Mouse (Mus musculus): Measurements from ENCODE around the gene Musk.
"Not testable (repeated sequence)": the region's sequence is repeated elsewhere in the genome, so short reads cannot be mapped to it uniquely, and the experiment has no call there.

The Musk gene

DNA sequence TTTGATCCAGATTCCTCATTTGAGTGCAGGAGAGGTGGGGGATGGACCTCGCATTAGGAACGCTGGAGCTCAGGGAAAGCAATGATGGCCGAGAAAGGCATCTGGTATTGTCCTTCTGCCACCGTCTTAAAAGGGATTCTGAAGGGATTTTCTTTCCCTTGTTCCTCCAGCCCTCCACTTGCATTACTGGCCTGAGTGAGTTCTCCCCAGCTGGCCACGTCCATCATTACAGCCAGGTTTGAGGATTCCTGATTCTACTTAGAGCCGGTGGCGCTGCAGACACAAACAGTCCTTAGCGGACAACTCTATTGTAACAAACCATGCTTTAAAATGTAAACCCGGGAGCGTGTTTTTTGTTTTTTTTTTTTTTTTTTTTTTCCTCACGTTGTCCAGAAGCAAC lies at the start of gene Musk:
Musk (plus strand) TSS at position 274 of the 400 bp plus-strand sequence.
- in situ Hi-C loops (cut with MboI; ENCODE audit: low pct_unique_long_range_greater_than_20kb in 1 of 2, low sequenced_read_pairs in 2 of 2, unreplicated experiment in 1 of 2) = no loop called here

DNA sequence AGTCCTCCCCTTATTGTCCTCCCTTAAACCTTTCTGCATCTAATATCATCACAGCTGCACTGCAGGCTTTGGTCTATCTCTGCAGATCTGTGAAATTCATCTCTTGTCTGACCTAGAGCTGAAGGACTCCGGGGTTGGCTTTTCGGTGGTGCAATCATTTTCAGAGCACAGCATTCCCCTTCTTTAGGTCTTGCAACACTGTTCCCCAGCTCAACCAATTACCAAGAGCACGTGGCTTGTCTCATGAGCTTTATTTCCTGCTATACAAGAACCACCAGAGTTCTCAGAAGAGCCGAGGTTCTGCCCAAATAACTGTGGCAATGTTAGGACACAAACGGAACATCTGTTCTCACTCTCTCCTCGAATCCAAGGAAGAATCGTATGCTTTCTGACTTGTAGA lies 45.3 kb upstream of the Musk start:
- in situ Hi-C loops (cut with MboI; ENCODE audit: low pct_unique_long_range_greater_than_20kb in 1 of 2, low sequenced_read_pairs in 2 of 2, unreplicated experiment in 1 of 2) = no loop called here

DNA sequence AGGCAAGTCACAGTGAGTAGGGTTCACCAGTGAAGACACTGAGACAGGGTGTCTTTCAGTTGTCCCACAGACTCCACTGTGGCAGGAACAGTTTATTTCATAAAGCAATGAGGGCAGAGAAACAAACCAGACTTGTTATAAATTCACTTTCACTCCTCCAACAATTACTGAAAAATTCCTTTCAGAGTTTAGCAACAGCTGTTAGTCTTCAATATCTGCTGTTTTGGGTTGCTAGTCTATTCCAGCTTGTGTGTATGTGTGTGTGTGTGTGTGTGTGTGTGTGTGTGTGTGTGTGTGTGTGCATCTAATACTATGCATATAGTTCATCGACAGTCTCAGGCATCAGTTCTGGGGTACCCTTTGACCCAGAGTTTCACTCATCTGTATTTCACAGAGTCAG lies 40.2 kb upstream of the Musk start:
- in situ Hi-C loops (cut with MboI; ENCODE audit: low pct_unique_long_range_greater_than_20kb in 1 of 2, low sequenced_read_pairs in 2 of 2, unreplicated experiment in 1 of 2) = no loop called here

DNA sequence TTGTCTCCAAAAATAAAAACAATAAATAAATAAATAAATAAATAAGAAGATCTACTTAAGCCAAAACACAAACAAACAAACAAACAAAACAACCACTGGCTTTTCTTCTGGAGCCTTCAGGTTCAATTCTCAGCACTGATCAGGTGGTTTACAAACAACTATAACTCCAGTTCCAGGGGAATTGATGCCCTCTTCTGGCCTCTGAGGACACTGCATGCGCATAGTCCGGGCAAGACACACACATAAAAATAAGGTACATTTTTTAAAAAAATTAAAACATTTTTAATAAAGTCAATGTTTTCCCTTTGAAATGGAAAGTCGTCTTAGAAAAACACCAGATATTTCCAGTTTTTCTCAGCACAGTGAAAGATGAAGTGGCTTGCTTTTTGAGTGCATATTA lies 33.4 kb upstream of the Musk start:
- in situ Hi-C loops (cut with MboI; ENCODE audit: low pct_unique_long_range_greater_than_20kb in 1 of 2, low sequenced_read_pairs in 2 of 2, unreplicated experiment in 1 of 2) = loop anchor here in 1 of 2 experiments (10.0 kb wide), 2 partner anchors 168 to 348 kb away; no protein-coding TSS in a partner anchor

DNA sequence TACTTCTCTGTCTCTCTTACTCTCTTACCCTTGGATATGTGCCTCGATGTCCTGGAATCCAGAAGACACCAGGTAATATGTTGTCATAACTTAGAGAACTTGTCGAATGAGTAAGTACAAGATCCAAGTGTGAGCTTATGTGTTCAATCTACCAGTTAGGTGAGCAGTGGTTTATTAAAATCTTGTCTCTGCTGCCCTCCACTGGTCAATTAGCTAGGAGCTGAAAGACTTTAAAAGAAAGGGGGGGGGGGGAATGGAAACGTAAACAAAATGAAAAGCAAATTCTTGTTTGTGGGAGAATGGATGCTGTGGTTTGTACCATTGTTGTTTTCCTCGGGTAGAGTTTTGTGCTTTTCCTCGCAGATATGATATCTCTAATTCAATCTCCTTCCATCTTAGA lies 32.4 kb upstream of the Musk start:
- in situ Hi-C loops (cut with MboI; ENCODE audit: low pct_unique_long_range_greater_than_20kb in 1 of 2, low sequenced_read_pairs in 2 of 2, unreplicated experiment in 1 of 2) = loop anchor here in 1 of 2 experiments (10.0 kb wide), 2 partner anchors 169 to 349 kb away; no protein-coding TSS in a partner anchor

- in situ Hi-C loops (cut with MboI; ENCODE audit: low pct_unique_long_range_greater_than_20kb in 1 of 2, low sequenced_read_pairs in 2 of 2, unreplicated experiment in 1 of 2) = not testable (repeated sequence)
Measured at GRCm38 (mm10) chr4:58260767-58261166, 25.0 kb upstream of the Musk start.

GRCm38 (mm10) chr4:58266294-58266693 lies 19.5 kb upstream of the Musk start:
- in situ Hi-C loops (cut with MboI; ENCODE audit: low pct_unique_long_range_greater_than_20kb in 1 of 2, low sequenced_read_pairs in 2 of 2, unreplicated experiment in 1 of 2) = no loop called here

DNA sequence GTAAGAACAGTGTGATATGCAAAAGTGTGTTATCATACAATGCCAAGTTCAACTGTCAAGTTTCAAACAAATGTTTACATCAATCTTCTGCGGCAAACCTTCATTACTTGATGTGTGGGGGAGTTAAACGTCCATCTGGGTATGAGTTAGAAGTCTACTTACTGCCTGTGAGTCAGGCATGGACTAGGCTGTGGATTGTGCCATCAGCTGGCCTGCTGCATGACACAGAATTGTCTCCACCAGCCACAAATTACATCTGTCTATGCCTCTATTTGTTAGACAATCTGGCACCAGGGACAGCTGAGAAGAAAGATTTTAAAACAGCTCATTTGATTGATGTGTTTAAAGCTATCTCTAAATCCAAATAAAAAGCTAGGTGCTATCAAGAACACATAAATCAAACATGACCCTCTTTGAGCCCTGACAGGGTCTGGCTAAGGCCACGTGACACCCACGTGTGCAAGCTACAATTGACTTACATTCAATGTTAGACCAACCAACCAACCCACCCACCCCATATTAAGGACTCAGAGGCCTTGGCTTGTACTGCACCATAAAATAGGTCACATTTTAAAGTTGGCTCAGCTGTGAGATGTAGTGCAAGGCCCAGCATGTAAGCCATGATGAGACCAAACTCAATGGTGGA lies 16.7 kb upstream of the Musk start:
- in situ Hi-C loops (cut with MboI; ENCODE audit: low pct_unique_long_range_greater_than_20kb in 1 of 2, low sequenced_read_pairs in 2 of 2, unreplicated experiment in 1 of 2) = no loop called here

DNA sequence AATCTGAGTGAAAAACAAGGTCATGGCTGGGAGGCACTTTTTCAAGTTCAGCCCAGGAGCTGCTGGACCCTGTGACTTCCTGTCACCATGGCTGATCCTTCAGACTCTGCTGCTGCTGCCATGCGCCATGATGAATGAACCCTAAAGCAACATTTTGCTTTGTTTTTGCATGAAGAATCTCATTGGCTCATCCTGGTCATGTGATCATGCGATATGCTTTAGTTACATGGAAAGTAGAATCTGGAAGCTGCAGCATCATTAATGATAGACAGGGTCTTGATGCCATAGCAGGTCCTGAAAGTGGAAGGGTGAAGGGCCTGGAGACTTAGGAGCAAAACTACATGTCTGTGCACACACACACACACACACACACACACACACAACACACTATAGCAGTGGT lies 15.8 kb upstream of the Musk start:
- in situ Hi-C loops (cut with MboI; ENCODE audit: low pct_unique_long_range_greater_than_20kb in 1 of 2, low sequenced_read_pairs in 2 of 2, unreplicated experiment in 1 of 2) = no loop called here

GRCm38 (mm10) chr4:58270956-58271355 lies 14.8 kb upstream of the Musk start:
- in situ Hi-C loops (cut with MboI; ENCODE audit: low pct_unique_long_range_greater_than_20kb in 1 of 2, low sequenced_read_pairs in 2 of 2, unreplicated experiment in 1 of 2) = no loop called here

DNA sequence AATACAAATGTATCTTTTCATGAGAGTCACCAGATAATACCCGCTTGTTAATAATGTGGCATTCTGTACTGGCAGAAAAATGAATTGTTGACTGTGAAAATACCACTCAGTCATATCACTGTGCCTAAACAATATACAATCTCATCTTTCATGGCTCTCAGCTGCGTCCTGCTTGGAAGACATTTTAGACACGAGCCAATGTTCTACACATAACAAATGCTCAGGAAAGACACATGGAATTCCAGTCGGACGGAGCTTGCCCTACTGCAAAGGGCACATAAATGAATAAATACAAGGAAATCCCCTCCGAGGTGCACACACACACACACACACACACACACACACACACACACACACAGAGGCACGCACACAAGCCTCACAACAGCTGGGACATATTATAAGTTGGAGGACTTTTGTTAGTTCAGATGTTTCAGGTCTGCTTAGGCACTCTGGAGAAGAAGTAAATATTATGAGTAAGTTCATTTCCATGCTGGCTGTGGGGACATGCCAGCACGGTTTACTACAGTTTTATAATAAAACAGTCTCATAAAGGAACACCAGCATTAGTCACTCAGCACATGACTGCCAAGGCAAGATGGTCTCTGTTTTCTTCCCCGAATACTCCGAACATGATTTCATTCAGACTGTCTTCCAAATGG lies 14.1 kb upstream of the Musk start:
- in situ Hi-C loops (cut with MboI; ENCODE audit: low pct_unique_long_range_greater_than_20kb in 1 of 2, low sequenced_read_pairs in 2 of 2, unreplicated experiment in 1 of 2) = no loop called here

DNA sequence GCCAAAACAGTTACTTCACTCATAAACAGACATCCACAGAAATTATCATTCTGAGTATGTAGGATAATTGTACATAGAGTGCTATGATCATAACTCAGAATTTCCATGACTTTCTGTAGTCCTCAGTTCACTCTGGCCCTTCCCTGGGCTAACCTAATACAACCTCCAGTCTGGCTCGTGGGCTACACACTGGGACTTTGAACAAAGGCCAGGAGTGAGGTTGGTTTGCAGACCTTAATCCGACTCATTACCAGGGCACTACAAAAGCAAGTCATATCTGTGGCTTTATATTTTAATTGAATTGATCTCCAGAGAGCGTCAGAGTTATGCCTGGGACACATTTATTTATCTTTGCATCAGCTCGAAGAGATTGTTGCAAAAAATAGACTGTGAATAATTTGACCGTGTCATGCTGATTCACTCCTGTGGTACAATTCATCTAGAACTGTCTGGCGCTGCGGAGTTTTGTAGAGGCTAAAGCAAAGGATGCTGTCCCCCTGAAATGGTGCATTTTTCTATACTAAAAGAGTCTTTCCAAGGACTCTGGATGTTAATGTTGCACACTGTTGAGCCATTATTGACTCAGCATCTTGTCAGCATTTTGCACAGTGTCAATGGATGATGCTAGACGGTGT lies 10.4 kb upstream of the Musk start:
- in situ Hi-C loops (cut with MboI; ENCODE audit: low pct_unique_long_range_greater_than_20kb in 1 of 2, low sequenced_read_pairs in 2 of 2, unreplicated experiment in 1 of 2) = no loop called here

DNA sequence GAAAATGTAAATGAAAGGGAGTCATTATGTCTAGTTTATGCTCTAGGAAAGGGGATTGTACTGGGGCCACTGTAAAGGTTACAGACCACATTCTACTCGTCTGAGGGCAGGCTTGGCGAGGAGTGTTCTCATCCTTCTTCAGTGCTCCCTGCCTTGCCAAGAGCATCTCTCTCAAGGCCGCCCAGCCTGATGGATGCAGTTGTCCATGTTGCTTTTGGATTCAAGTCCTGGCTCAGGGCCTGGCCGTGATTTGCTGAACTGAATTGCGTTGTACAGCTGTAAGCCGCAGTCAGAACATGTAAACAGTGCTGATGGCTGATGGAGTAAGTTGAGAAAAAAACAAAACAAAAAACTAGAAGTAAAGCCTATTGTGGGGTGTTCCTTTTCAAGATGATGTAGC lies 7.4 kb upstream of the Musk start:
- in situ Hi-C loops (cut with MboI; ENCODE audit: low pct_unique_long_range_greater_than_20kb in 1 of 2, low sequenced_read_pairs in 2 of 2, unreplicated experiment in 1 of 2) = no loop called here

- in situ Hi-C loops (cut with MboI; ENCODE audit: low pct_unique_long_range_greater_than_20kb in 1 of 2, low sequenced_read_pairs in 2 of 2, unreplicated experiment in 1 of 2) = no loop called here
Measured at GRCm38 (mm10) chr4:58280121-58280520, 5.6 kb upstream of the Musk start.

GRCm38 (mm10) chr4:58286368-58287090 lies 769 bp downstream of the Musk start:
- in situ Hi-C loops (cut with MboI; ENCODE audit: low pct_unique_long_range_greater_than_20kb in 1 of 2, low sequenced_read_pairs in 2 of 2, unreplicated experiment in 1 of 2) = no loop called here

DNA sequence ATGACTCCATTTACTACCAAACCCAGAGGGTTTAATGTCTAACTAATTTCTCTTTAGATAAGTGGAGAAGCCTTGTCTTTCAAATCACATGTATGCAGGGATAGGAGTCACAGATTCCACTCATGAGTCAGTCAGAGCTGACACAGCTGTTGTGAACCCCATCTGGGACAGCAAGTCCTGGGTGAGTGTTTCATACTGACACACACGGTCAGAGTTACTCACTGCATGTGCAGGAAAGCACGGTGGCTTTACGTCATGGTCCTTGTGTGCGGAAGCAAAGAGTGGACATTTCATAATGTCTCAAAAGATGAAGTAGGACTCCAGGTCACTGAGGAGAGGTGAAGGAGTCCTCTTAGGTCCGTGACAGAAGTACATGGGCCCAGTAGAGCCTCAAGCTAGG lies 3.0 kb downstream of the Musk start:
- in situ Hi-C loops (cut with MboI; ENCODE audit: low pct_unique_long_range_greater_than_20kb in 1 of 2, low sequenced_read_pairs in 2 of 2, unreplicated experiment in 1 of 2) = no loop called here

DNA sequence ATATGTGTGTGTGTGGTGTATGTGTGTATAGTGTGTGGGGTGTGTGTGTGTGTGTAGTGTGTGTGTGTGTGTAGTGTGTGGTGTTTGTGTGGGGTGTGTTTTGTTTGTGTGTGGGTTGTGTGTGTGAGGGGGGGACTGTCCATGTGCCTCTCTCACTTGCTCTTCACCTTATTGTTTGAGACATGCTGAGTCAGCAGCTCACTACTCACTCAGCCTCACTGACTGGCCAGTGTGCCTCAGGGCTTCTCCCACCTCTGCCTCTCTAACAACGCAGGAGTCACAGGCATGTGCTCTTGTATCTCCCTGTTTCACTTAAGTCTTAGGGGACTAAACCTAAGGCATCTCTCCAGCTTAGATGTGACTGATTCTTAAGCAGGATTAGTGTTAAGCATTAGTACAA lies 6.1 kb downstream of the Musk start:
- in situ Hi-C loops (cut with MboI; ENCODE audit: low pct_unique_long_range_greater_than_20kb in 1 of 2, low sequenced_read_pairs in 2 of 2, unreplicated experiment in 1 of 2) = no loop called here

GRCm38 (mm10) chr4:58293099-58293498 lies 7.3 kb downstream of the Musk start:
- in situ Hi-C loops (cut with MboI; ENCODE audit: low pct_unique_long_range_greater_than_20kb in 1 of 2, low sequenced_read_pairs in 2 of 2, unreplicated experiment in 1 of 2) = no loop called here

DNA sequence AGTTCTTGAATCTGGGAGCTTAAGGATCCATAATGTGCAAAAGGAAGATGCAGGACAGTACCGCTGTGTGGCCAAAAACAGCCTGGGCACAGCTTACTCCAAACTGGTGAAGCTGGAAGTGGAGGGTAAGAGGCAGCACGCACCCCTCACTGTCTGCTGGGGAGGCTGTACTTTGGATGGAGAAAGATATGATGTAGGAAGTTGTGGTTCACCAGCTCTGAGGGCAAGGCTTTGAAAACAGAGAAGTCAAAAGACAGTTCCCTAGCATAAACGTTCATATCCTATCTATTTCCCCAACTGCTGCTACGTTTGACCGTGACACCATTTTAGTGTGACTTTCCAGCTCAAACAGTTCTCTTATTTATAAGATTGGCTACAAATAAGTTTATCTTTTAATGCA lies 18.1 kb downstream of the Musk start:
- in situ Hi-C loops (cut with MboI; ENCODE audit: low pct_unique_long_range_greater_than_20kb in 1 of 2, low sequenced_read_pairs in 2 of 2, unreplicated experiment in 1 of 2) = no loop called here
